Mouse (Mus musculus): ENCODE results near the gene Arl4d. TPM values are rescaled to one million over a fixed set of nuclear protein-coding genes. Genes with fewer than 3 reads are reported as not detected.

The Arl4d gene
- total and polyA plus RNA-seq, 2 experiments from 2014 or later, result 6.2 to 6.5 TPM

DNA sequence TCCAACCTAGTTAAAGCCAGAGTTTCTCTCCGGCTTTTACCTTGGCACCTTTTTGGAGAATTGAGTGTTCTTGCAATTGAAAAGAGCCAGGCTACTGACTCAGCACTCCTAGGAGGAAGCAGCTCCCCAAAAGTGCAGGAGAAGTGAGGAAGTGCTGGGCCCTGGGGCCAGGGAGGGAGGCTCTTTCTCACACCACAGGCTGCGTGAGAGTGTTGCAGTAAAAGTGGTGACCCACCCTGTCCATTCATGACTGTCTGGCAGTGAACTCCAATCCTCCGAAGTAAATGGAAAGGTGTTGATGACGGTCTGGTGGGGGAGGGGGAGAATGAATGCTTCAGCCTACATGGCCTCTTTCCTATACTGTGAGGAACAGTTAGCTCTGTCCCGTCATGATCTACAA is 43.1 kb downstream of the Arl4d start:
- no peaks in the 10 kb centered on the region for H3K4me1 ChIP-seq (ENCODE audit: insufficient read depth, low read length)
- no peak overlapping the region for H3K4me2 ChIP-seq (ENCODE audit: low read depth, low read length)

DNA sequence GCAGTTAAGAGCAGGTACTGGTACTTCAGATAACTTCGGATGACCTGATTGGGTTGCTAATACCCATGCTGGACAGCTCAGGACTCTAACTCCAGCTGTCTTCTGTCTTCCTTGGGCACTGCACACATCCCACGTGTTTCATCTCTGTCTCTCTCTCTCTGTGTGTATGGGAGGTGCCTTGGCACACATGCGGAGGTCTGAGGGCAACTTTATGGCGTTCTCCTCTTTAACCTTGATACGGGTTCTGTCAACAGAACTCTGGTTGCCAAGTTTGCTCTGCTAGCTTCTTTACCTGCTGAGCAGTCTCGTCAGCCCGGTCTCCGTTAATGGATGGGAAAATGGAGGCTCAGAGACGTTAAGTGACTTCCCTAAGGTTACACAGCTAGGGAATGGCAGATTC is 47.5 kb downstream of the Arl4d start:
- DNase-seq (ENCODE audit: low spot score) (no peak), ATAC-seq (no peak)
- H3K27me3 ChIP-seq (ENCODE audit: insufficient read depth, low read length), result no peaks in the 10 kb centered on the region
- no peak for TF ChIP-seq CTCF (IDR thresholded peaks at IDR 0.05; ENCODE audit: low read depth)
- H3K4me3 ChIP-seq (ENCODE audit: low read length), result no peak overlapping the region
- no peak overlapping the region for H3K9ac ChIP-seq (replicated peaks; ENCODE audit: low read length)
- H3K36me3 ChIP-seq (ENCODE audit: insufficient read depth, low read length), result no peaks in the 10 kb centered on the region
- no peak overlapping the region for H3K27ac ChIP-seq
- no peak overlapping the region for H3K4me2 ChIP-seq (ENCODE audit: low read depth, low read length)
- 85% methylated on average over 9 of the region's 9 CpGs for WGBS
- H3K4me1 ChIP-seq (ENCODE audit: insufficient read depth, low read length), result no peaks in the 10 kb centered on the region
- H3K9me3 ChIP-seq (ENCODE audit: low read length), result no peaks in the 10 kb centered on the region

More for the DNA sequence above, 43.1 kb downstream of the Arl4d start:
- WGBS, result 71% methylated on average over 5 of the region's 5 CpGs
- no peak for ATAC-seq
- Histone ChIP-seq H3K9ac (replicated peaks; ENCODE audit: low read length) (no peak overlapping the region), H3K27me3 (ENCODE audit: insufficient read depth, low read length) (no peaks in the 10 kb centered on the region), H3K4me3 (ENCODE audit: low read length) (no peak overlapping the region), H3K36me3 (ENCODE audit: insufficient read depth, low read length) (no peaks in the 10 kb centered on the region), H3K9me3 (ENCODE audit: low read length) (no peaks in the 10 kb centered on the region), H3K27ac (no peak overlapping the region)
- no peak for TF ChIP-seq CTCF (IDR thresholded peaks at IDR 0.05; ENCODE audit: low read depth)
- DNase-seq (ENCODE audit: low spot score), result no peak

DNA sequence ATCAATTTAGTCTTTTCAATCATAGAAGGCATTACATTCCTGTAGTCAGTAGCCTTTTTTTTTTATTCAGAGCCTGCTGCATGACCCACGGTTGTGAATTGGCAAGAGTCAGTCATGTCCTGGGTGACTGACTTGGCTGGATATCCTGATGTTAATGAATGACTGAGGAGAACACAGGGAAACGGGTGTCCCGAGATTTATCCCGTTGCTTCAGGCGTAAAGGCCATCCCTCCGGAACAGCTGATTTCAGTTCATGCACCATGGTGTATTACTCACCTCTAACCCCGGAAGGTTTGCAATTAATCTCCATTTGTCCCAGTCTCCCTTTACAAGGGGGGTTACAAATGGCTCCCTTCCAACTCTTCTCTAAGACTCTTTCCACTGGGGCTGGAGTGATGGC is 48.7 kb downstream of the Arl4d start:
- no peak overlapping the region for H3K4me2 ChIP-seq (ENCODE audit: low read depth, low read length)
- no peak overlapping the region for H3K27ac ChIP-seq
- 47% methylated on average over 7 of the region's 7 CpGs for WGBS
- DNase-seq (ENCODE audit: low spot score) (no peak), ATAC-seq (no peak)
- H3K27me3 ChIP-seq (ENCODE audit: insufficient read depth, low read length), result no peaks in the 10 kb centered on the region
- H3K9me3 ChIP-seq (ENCODE audit: low read length), result no peaks in the 10 kb centered on the region
- H3K4me1 ChIP-seq (ENCODE audit: insufficient read depth, low read length), result no peaks in the 10 kb centered on the region
- no peak for TF ChIP-seq CTCF (IDR thresholded peaks at IDR 0.05; ENCODE audit: low read depth)
- no peak overlapping the region for H3K4me3 ChIP-seq (ENCODE audit: low read length)
- H3K9ac ChIP-seq (replicated peaks; ENCODE audit: low read length), result no peak overlapping the region
- H3K36me3 ChIP-seq (ENCODE audit: insufficient read depth, low read length), result no peaks in the 10 kb centered on the region

Other genes with a start within 250 kb of the Arl4d start
- gene Aarsd1, start 247.9 kb upstream of the Arl4d start, total RNA-seq (2014; rRNA removed), result 62.5 and 69.4 TPM in 2 replicates
- gene Aarsd1, start 247.9 kb upstream of the Arl4d start, polyA plus RNA-seq (2015; fragmentation: Nextera tagmentation; extraction: Ambion mirVana), result 89.9 and 91.6 TPM in 2 replicates
- gene Gm27029, start 240.7 kb upstream of the Arl4d start, total RNA-seq (2014; rRNA removed), result 2.2 TPM in 1 of 2 replicates, not detected in the other
- gene Gm27029, start 240.7 kb upstream of the Arl4d start, polyA plus RNA-seq (2015; fragmentation: Nextera tagmentation; extraction: Ambion mirVana), result 4.7 and 6.4 TPM in 2 replicates
- 11.6 and 12.4 TPM in 2 replicates for gene Rundc1, start 240.5 kb upstream of the Arl4d start, total RNA-seq (2014; rRNA removed)
- gene Rundc1, start 240.5 kb upstream of the Arl4d start, polyA plus RNA-seq (2015; fragmentation: Nextera tagmentation; extraction: Ambion mirVana), result 21.4 and 22.7 TPM in 2 replicates
- gene Ptges3l, start 240.2 kb upstream of the Arl4d start, total RNA-seq (2014; rRNA removed), result 0.31 and 0.58 TPM in 2 replicates
- gene Ptges3l, start 240.2 kb upstream of the Arl4d start, polyA plus RNA-seq (2015; fragmentation: Nextera tagmentation; extraction: Ambion mirVana), result 3.8 and 4.6 TPM in 2 replicates
- 535 and 538 TPM in 2 replicates for gene Rpl27, start 223.2 kb upstream of the Arl4d start, total RNA-seq (2014; rRNA removed)
- 276 and 282 TPM in 2 replicates for gene Rpl27, start 223.2 kb upstream of the Arl4d start, polyA plus RNA-seq (2015; fragmentation: Nextera tagmentation; extraction: Ambion mirVana)
- gene Ifi35, start 217.1 kb upstream of the Arl4d start, total RNA-seq (2014; rRNA removed), result 3.9 and 4.2 TPM in 2 replicates
- gene Ifi35, start 217.1 kb upstream of the Arl4d start, polyA plus RNA-seq (2015; fragmentation: Nextera tagmentation; extraction: Ambion mirVana), result 5.3 and 5.8 TPM in 2 replicates
- gene Rnd2, start 200.5 kb upstream of the Arl4d start, total RNA-seq (2014; rRNA removed), result 103 and 140 TPM in 2 replicates
- 143 and 154 TPM in 2 replicates for gene Rnd2, start 200.5 kb upstream of the Arl4d start, polyA plus RNA-seq (2015; fragmentation: Nextera tagmentation; extraction: Ambion mirVana)
- 290 and 295 TPM in 2 replicates for gene Vat1, start 199.3 kb upstream of the Arl4d start, total RNA-seq (2014; rRNA removed)
- gene Vat1, start 199.3 kb upstream of the Arl4d start, polyA plus RNA-seq (2015; fragmentation: Nextera tagmentation; extraction: Ambion mirVana), result 106 and 114 TPM in 2 replicates
- gene Brca1, start 113.6 kb upstream of the Arl4d start, total RNA-seq (2014; rRNA removed), result 6.7 and 8.5 TPM in 2 replicates
- 2.3 and 2.4 TPM in 2 replicates for gene Brca1, start 113.6 kb upstream of the Arl4d start, polyA plus RNA-seq (2015; fragmentation: Nextera tagmentation; extraction: Ambion mirVana)
- gene Nbr1, start 113.4 kb upstream of the Arl4d start, total RNA-seq (2014; rRNA removed), result 93.6 and 152 TPM in 2 replicates
- gene Nbr1, start 113.4 kb upstream of the Arl4d start, polyA plus RNA-seq (2015; fragmentation: Nextera tagmentation; extraction: Ambion mirVana), result 53.9 and 55.9 TPM in 2 replicates
- gene Tmem106a, start 83.3 kb upstream of the Arl4d start, total RNA-seq (2014; rRNA removed), result 2.6 and 5.2 TPM in 2 replicates
- 5.1 and 5.3 TPM in 2 replicates for gene Tmem106a, start 83.3 kb upstream of the Arl4d start, polyA plus RNA-seq (2015; fragmentation: Nextera tagmentation; extraction: Ambion mirVana)
- not detected in 2 replicates for gene Gm11634, start 66.3 kb upstream of the Arl4d start, total RNA-seq (2014; rRNA removed)
- not detected in 2 replicates for gene Gm11634, start 66.3 kb upstream of the Arl4d start, polyA plus RNA-seq (2015; fragmentation: Nextera tagmentation; extraction: Ambion mirVana)
- gene Rdm1, start 38.3 kb upstream of the Arl4d start, total RNA-seq (2014; rRNA removed), result 12.4 and 15.2 TPM in 2 replicates
- 13.8 and 15.9 TPM in 2 replicates for gene Rdm1, start 38.3 kb upstream of the Arl4d start, polyA plus RNA-seq (2015; fragmentation: Nextera tagmentation; extraction: Ambion mirVana)
- 19.0 and 24.1 TPM in 2 replicates for gene Dhx8, start 67.4 kb downstream of the Arl4d start, total RNA-seq (2014; rRNA removed)
- 25.6 and 30.6 TPM in 2 replicates for gene Dhx8, start 67.4 kb downstream of the Arl4d start, polyA plus RNA-seq (2015; fragmentation: Nextera tagmentation; extraction: Ambion mirVana)
- gene Etv4, start 119.8 kb downstream of the Arl4d start, total RNA-seq (2014; rRNA removed), result 47.7 and 56.9 TPM in 2 replicates
- 22.5 and 30.2 TPM in 2 replicates for gene Etv4, start 119.8 kb downstream of the Arl4d start, polyA plus RNA-seq (2015; fragmentation: Nextera tagmentation; extraction: Ambion mirVana)
- gene Meox1, start 228.8 kb downstream of the Arl4d start, total RNA-seq (2014; rRNA removed), result 1.8 and 2.0 TPM in 2 replicates
- 0.69 and 0.73 TPM in 2 replicates for gene Meox1, start 228.8 kb downstream of the Arl4d start, polyA plus RNA-seq (2015; fragmentation: Nextera tagmentation; extraction: Ambion mirVana)